Mouse (Mus musculus): ENCODE measurements around the gene Rps6kc1.

GRCm38 (mm10) chr1:190832965-190833630, 78.5 kb downstream of the Rps6kc1 start:
- no peak for TF ChIP-seq CTCF (IDR thresholded peaks at IDR 0.05; ENCODE audit: borderline replicate concordance, control insufficient read depth, extremely low read depth, insufficient read depth, low read length, poor library complexity)
- TF ChIP-seq POLR2A (IDR thresholded peaks at IDR 0.05; ENCODE audit: control insufficient read depth, extremely low read depth, insufficient read depth, low read length, poor library complexity), result no peak

All from thymus, adult 2 months (tissue).